Mouse (Mus musculus): ENCODE data around the gene Abcc8.
"Not testable (repeated sequence)": the region's sequence is repeated elsewhere in the genome, so short reads cannot be mapped to it uniquely, and the experiment has no call there.

Abcc8 gene

GRCm38 (mm10) chr7:46179431-46180275, at the start of gene Abcc8:
Gene Abcc8, minus strand, starts transcription at chr7:46180033.
- DNase-seq: peak; percentile 67 to 74

GRCm38 (mm10) chr7:46226936-46227335, 47.1 kb upstream of the Abcc8 start:
- DNase-seq: peak; percentile 87 to 89

GRCm38 (mm10) chr7:46226253-46226652, 46.4 kb upstream of the Abcc8 start:
- peak; percentile 73 to 82 for DNase-seq

GRCm38 (mm10) chr7:46220591-46221129, 40.8 kb upstream of the Abcc8 start:
- no peak for DNase-seq

GRCm38 (mm10) chr7:46218415-46218814, 38.6 kb upstream of the Abcc8 start:
- DNase-seq: peak in 1 of 2 experiments; percentile 42

- no peak for DNase-seq
Observed at GRCm38 (mm10) chr7:46216481-46216880, 36.6 kb upstream of the Abcc8 start.

GRCm38 (mm10) chr7:46210276-46210675, 30.4 kb upstream of the Abcc8 start:
- no peak for DNase-seq

- no peak for DNase-seq
Observed at GRCm38 (mm10) chr7:46208131-46208530, 28.3 kb upstream of the Abcc8 start.

GRCm38 (mm10) chr7:46204775-46205174, 24.9 kb upstream of the Abcc8 start:
- peak in 1 of 2 experiments; percentile 32 for DNase-seq

- peak; percentile 82 to 86 for DNase-seq
Observed at GRCm38 (mm10) chr7:46204046-46204471, 24.2 kb upstream of the Abcc8 start.

GRCm38 (mm10) chr7:46201649-46202048, 21.8 kb upstream of the Abcc8 start:
- DNase-seq: no peak

- peak; percentile 42 to 52 for DNase-seq
Observed at GRCm38 (mm10) chr7:46200021-46200420, 20.2 kb upstream of the Abcc8 start.

GRCm38 (mm10) chr7:46195356-46195755, 15.5 kb upstream of the Abcc8 start:
- DNase-seq: no peak

- no peak for DNase-seq
Observed at GRCm38 (mm10) chr7:46184232-46184631, 4.4 kb upstream of the Abcc8 start.

- peak; percentile 87 to 88 for DNase-seq
Observed at GRCm38 (mm10) chr7:46181590-46181989, 1.8 kb upstream of the Abcc8 start.

- not testable (repeated sequence) for DNase-seq
Observed at GRCm38 (mm10) chr7:46168980-46169379, 10.9 kb downstream of the Abcc8 start.

- no peak for DNase-seq
Observed at GRCm38 (mm10) chr7:46168402-46168801, 11.4 kb downstream of the Abcc8 start.

GRCm38 (mm10) chr7:46167901-46168300, 11.9 kb downstream of the Abcc8 start:
- DNase-seq: no peak

GRCm38 (mm10) chr7:46165876-46166275, 14.0 kb downstream of the Abcc8 start:
- DNase-seq: peak; percentile 60 to 69

- no peak for DNase-seq
Observed at GRCm38 (mm10) chr7:46162731-46163130, 17.1 kb downstream of the Abcc8 start.

GRCm38 (mm10) chr7:46162132-46162727, 17.6 kb downstream of the Abcc8 start:
- peak; percentile 96 to 97 for DNase-seq

- DNase-seq: peak; percentile 42 to 64
Observed at GRCm38 (mm10) chr7:46161615-46162014, 18.2 kb downstream of the Abcc8 start.

GRCm38 (mm10) chr7:46157746-46158145, 22.1 kb downstream of the Abcc8 start:
- no peak for DNase-seq

Data from cerebellum, postnatal 14 days (tissue).